Mouse (Mus musculus) hindbrain, embryonic 11.5 days (tissue): ENCODE results near the gene Trip4. TPM values are rescaled to one million over a fixed set of nuclear protein-coding genes. Genes with fewer than 3 reads are reported as not detected.
A peak's percentile ranks its signal among the peaks of the same experiment; 100 is the strongest.

Experiments
- ATAC-seq: fragments of 200-750 bp; cut with Nextera tagmentation; 2 replicates; pipeline ENCODE4 v1.8.0; 2017; ENCODE audit warnings: mild to moderate bottlenecking, moderate TSS enrichment, moderate library complexity; ENCODE audit not compliant: low FRiP score
- DNase-seq: peaks from one replicate; pipeline ENCODE4 v3.0.0-alpha.2; 2015; ENCODE audit warnings: low spot score
- H3K27ac ChIP-seq: fragments of 300-500 bp; sonication (generic); 2 replicates; pipeline ENCODE4 v1.5.1; 2014; ENCODE audit warnings: mild to moderate bottlenecking, low read depth, low read length
- H3K27me3 ChIP-seq: fragments of 300-500 bp; sonication (generic); 2 replicates; pipeline ENCODE4 v1.6.1; 2014; ENCODE audit warnings: mild to moderate bottlenecking, low read length, moderate library complexity, mixed read lengths; ENCODE audit not compliant: control insufficient read depth, insufficient read depth
- H3K36me3 ChIP-seq: fragments of 300-500 bp; sonication (generic); 2 replicates; pipeline ENCODE4 v1.6.1; 2014; ENCODE audit warnings: mild to moderate bottlenecking, low read length, moderate library complexity, mixed read lengths; ENCODE audit not compliant: control insufficient read depth, insufficient read depth
- H3K4me1 ChIP-seq: fragments of 300-500 bp; sonication (generic); replicated peaks from 2 replicates; pipeline ENCODE4 v1.6.1; 2014; ENCODE audit warnings: low read length, mixed read lengths; ENCODE audit not compliant: control insufficient read depth, insufficient read depth
- H3K4me2 ChIP-seq: fragments of 300-500 bp; sonication (generic); replicated peaks from 2 replicates; pipeline ENCODE4 v1.6.1; 2014; ENCODE audit warnings: mild to moderate bottlenecking, low read depth, low read length
- H3K4me3 ChIP-seq: fragments of 300-500 bp; sonication (generic); 2 replicates; pipeline ENCODE4 v1.5.1; 2014; ENCODE audit warnings: low read depth, low read length
- H3K9ac ChIP-seq: fragments of 300-500 bp; sonication (generic); 2 replicates; pipeline ENCODE4 v1.6.1; 2014; ENCODE audit warnings: low read depth, low read length
- H3K9me3 ChIP-seq: fragments of 300-500 bp; sonication (generic); 2 replicates; pipeline ENCODE4 v1.6.1; 2016; ENCODE audit warnings: low read length; ENCODE audit not compliant: control insufficient read depth
- WGBS: fragments of 180-500 bp; shearing (Covaris S2); extraction: QIAGEN DNeasy Blood & Tissue Kit; methylation state at CpG from one replicate; pipeline ENCODE4 v1.1.7; 2014; 5-methylcytosine and 5-hydroxymethylcytosine counted together
- polyA plus RNA-seq: library from polyadenylated mRNA; unstranded; fragments of >200 nt; fragmentation: Nextera tagmentation; extraction: Ambion mirVana; gene quantifications from 2 replicates; pipeline ENCODE4 v1.2.1, GENCODE M21; 2014

The Trip4 gene
- polyA plus RNA-seq, 1 experiment from 2014 or later, result 40.7 TPM

GRCm38 (mm10) chr9:65830255-65830654, 78.3 kb downstream of the Trip4 start:
- no peak for DNase-seq
- H3K27ac ChIP-seq, result no peak overlapping the region

GRCm38 (mm10) chr9:65829410-65829809, 79.2 kb downstream of the Trip4 start:
- Histone ChIP-seq H3K4me1 (no peaks in the 10 kb centered on the region), H3K27me3 (no peaks in the 10 kb centered on the region), H3K4me2 (no peak overlapping the region), H3K4me3 (no peak overlapping the region), H3K9me3 (no peaks in the 10 kb centered on the region), H3K9ac (no peak overlapping the region), H3K27ac (no peak overlapping the region), H3K36me3 (no peaks in the 10 kb centered on the region)
- 95% methylated on average over 1 of the region's 2 CpGs for WGBS
- ATAC-seq (no peak), DNase-seq (peak; percentile 43)

More at GRCm38 (mm10) chr9:65830255-65830654, 78.3 kb downstream of the Trip4 start:
- Histone ChIP-seq H3K4me1 (no peaks in the 10 kb centered on the region), H3K36me3 (no peaks in the 10 kb centered on the region), H3K4me2 (no peak overlapping the region), H3K9me3 (no peaks in the 10 kb centered on the region), H3K9ac (no peak overlapping the region), H3K27me3 (no peaks in the 10 kb centered on the region), H3K4me3 (no peak overlapping the region)
- ATAC-seq, result no peak
- WGBS, result 70% methylated on average over 4 of the region's 4 CpGs

- no peak overlapping the region for H3K9ac ChIP-seq
Observed at GRCm38 (mm10) chr9:65828511-65828910, 80.1 kb downstream of the Trip4 start.

GRCm38 (mm10) chr9:65828016-65828403, 80.6 kb downstream of the Trip4 start:
- Histone ChIP-seq H3K4me2 (peak overlapping the region; percentile 53), H3K27ac (peak overlapping the region; percentile 99), H3K27me3 (no peaks in the 10 kb centered on the region), H3K4me1 (0 out of 2 replicates have a peak, but pooled peaks cover 3% of the 10 kb centered on the region), H3K9me3 (no peaks in the 10 kb centered on the region), H3K9ac (peak overlapping the region; percentile 50; the same call in 1 of the 2 replicates), H3K36me3 (no peaks in the 10 kb centered on the region), H3K4me3 (peak overlapping the region; percentile 86)
- DNase-seq, result no peak
- no peak; the same call in 1 of the 2 replicates for ATAC-seq
- 1% methylated on average over 13 of the region's 13 CpGs for WGBS

More at GRCm38 (mm10) chr9:65828511-65828910, 80.1 kb downstream of the Trip4 start:
- ATAC-seq (no peak), DNase-seq (no peak)
- H3K4me2 ChIP-seq, result peak overlapping the region; percentile 53
- H3K27ac ChIP-seq, result no peak overlapping the region
- no peaks in the 10 kb centered on the region for H3K9me3 ChIP-seq
- 47% methylated on average over 3 of the region's 3 CpGs for WGBS
- H3K36me3 ChIP-seq, result no peaks in the 10 kb centered on the region
- H3K4me1 ChIP-seq, result 0 out of 2 replicates have a peak, but pooled peaks cover 3% of the 10 kb centered on the region
- H3K4me3 ChIP-seq, result peak overlapping the region; percentile 86
- no peaks in the 10 kb centered on the region for H3K27me3 ChIP-seq

GRCm38 (mm10) chr9:65827344-65828015, 81.1 kb downstream of the Trip4 start, which contains the start of gene Zfp609:
TSS of gene Zfp609 (minus strand) at chr9:65827564.
- Histone ChIP-seq H3K27ac (peak within 1 kb of the TSS; percentile 99), H3K9me3 (no peaks in the 10 kb centered on the region), H3K27me3 (no peaks in the 10 kb centered on the region), H3K4me1 (0 out of 2 replicates have a peak, but pooled peaks cover 3% of the 10 kb centered on the region), H3K36me3 (no peaks in the 10 kb centered on the region), H3K4me2 (peak within 1 kb of the TSS; percentile 53), H3K4me3 (peak within 1 kb of the TSS; percentile 86), H3K9ac (peak within 1 kb of the TSS; percentile 89)
- peak; percentile 82 for ATAC-seq
- DNase-seq, result peak; percentile 100
- WGBS, result under 1% methylated on average over 20 of the region's 76 CpGs

- Histone ChIP-seq H3K27ac (peak overlapping the region; percentile 99), H3K4me3 (peak overlapping the region; percentile 86), H3K4me1 (0 out of 2 replicates have a peak, but pooled peaks cover 3% of the 10 kb centered on the region), H3K9me3 (no peaks in the 10 kb centered on the region), H3K4me2 (peak overlapping the region; percentile 49), H3K36me3 (no peaks in the 10 kb centered on the region), H3K9ac (peak overlapping the region; percentile 89), H3K27me3 (no peaks in the 10 kb centered on the region)
- ATAC-seq, result peak; percentile 58
- WGBS, result 1% methylated on average over 31 of the region's 31 CpGs
- DNase-seq, result peak; percentile 74
Observed at GRCm38 (mm10) chr9:65826588-65827343, 81.8 kb downstream of the Trip4 start.

GRCm38 (mm10) chr9:65826226-65826587, 82.4 kb downstream of the Trip4 start:
- H3K9ac ChIP-seq, result peak overlapping the region; percentile 89
- H3K36me3 ChIP-seq, result no peaks in the 10 kb centered on the region
- peak overlapping the region; percentile 99 for H3K27ac ChIP-seq
- H3K4me2 ChIP-seq, result peak overlapping the region; percentile 49
- peak; percentile 73 for DNase-seq
- peak; percentile 77 for ATAC-seq
- H3K4me3 ChIP-seq, result peak overlapping the region; percentile 86
- 0% methylated on average over 4 of the region's 4 CpGs for WGBS
- 0 out of 2 replicates have a peak, but pooled peaks cover 3% of the 10 kb centered on the region for H3K4me1 ChIP-seq
- no peaks in the 10 kb centered on the region for H3K9me3 ChIP-seq
- no peaks in the 10 kb centered on the region for H3K27me3 ChIP-seq

GRCm38 (mm10) chr9:65823716-65824462, 84.7 kb downstream of the Trip4 start:
- Histone ChIP-seq H3K27me3 (no peaks in the 10 kb centered on the region), H3K4me1 (0 out of 2 replicates have a peak, but pooled peaks cover 3% of the 10 kb centered on the region), H3K27ac (no peak overlapping the region), H3K9ac (no peak overlapping the region), H3K4me2 (no peak overlapping the region), H3K4me3 (no peak overlapping the region), H3K36me3 (no peaks in the 10 kb centered on the region), H3K9me3 (no peaks in the 10 kb centered on the region)
- 78% methylated on average over 10 of the region's 10 CpGs for WGBS
- ATAC-seq (no peak), DNase-seq (no peak)
